Mouse (Mus musculus) intestine, embryonic 14.5 days (tissue): ENCODE measurements at regions not wholly inside any gene's neighbourhood (a gene's known extent, or its start where the extent isn't known, plus 50 kb on each side); places are given as distances from the start of the nearest gene placed in this dataset.
A peak's percentile ranks its signal among the peaks of the same experiment; 100 is the strongest.
"Not testable (repeated sequence)": the region's sequence is repeated elsewhere in the genome, so short reads cannot be mapped to it uniquely, and the experiment has no call there.

Source experiments
- ATAC-seq: fragments of 200-750 bp; cut with Nextera tagmentation; replicated peaks from 2 replicates; pipeline ENCODE4 v1.8.0; 2017; ENCODE audit warnings: low read depth, moderate number of reproducible peaks, moderate TSS enrichment, moderate library complexity; ENCODE audit not compliant: low FRiP score, low TSS enrichment
- DNase-seq: peaks from one replicate; pipeline ENCODE4 v3.0.0-alpha.2; 2018; ENCODE audit warnings: low spot score
- H3K27ac ChIP-seq: fragments of 300-500 bp; sonication (generic); 2 replicates; pipeline ENCODE4 v1.5.1; 2014; ENCODE audit warnings: low read depth, mild to moderate bottlenecking, control low read depth
- H3K27me3 ChIP-seq: fragments of 300-500 bp; sonication (generic); replicated peaks from 2 replicates; pipeline ENCODE4 v1.6.1; 2014; ENCODE audit warnings: low read length, control low read depth; ENCODE audit not compliant: control insufficient read depth, insufficient read depth
- H3K36me3 ChIP-seq: fragments of 300-500 bp; sonication (generic); 2 replicates; pipeline ENCODE4 v1.6.1; 2014; ENCODE audit warnings: low read length, control low read depth; ENCODE audit not compliant: control insufficient read depth, insufficient read depth
- H3K4me1 ChIP-seq: fragments of 300-500 bp; sonication (generic); replicated peaks from 2 replicates; pipeline ENCODE4 v1.6.1; 2014; ENCODE audit warnings: low read length, control low read depth, mixed read lengths; ENCODE audit not compliant: control insufficient read depth, insufficient read depth
- H3K4me2 ChIP-seq: fragments of 300-500 bp; sonication (generic); 2 replicates; pipeline ENCODE4 v1.6.1; 2014; ENCODE audit warnings: low read length
- H3K4me3 ChIP-seq: fragments of 300-500 bp; sonication (generic); 2 replicates; pipeline ENCODE4 v1.5.1; 2014; ENCODE audit warnings: low read depth, low read length, control low read depth, mixed read lengths
- H3K9ac ChIP-seq: fragments of 300-500 bp; sonication (generic); 2 replicates; pipeline ENCODE4 v1.6.1; 2014; ENCODE audit warnings: mild to moderate bottlenecking, low read length
- H3K9me3 ChIP-seq: fragments of 300-500 bp; sonication (generic); 2 replicates; pipeline ENCODE4 v1.6.1; 2016; ENCODE audit warnings: low read length, control low read depth; ENCODE audit not compliant: control insufficient read depth
- WGBS: fragments of 180-500 bp; shearing (Covaris S2); extraction: QIAGEN DNeasy Blood & Tissue Kit; methylation state at CpG from one replicate; pipeline ENCODE4 v1.1.7; 2014; 5-methylcytosine and 5-hydroxymethylcytosine counted together

- not testable (repeated sequence) for ATAC-seq, H3K4me2 ChIP-seq, H3K4me3 ChIP-seq, H3K27me3 ChIP-seq, DNase-seq, H3K36me3 ChIP-seq, H3K9ac ChIP-seq, H3K9me3 ChIP-seq, H3K27ac ChIP-seq, H3K4me1 ChIP-seq
- WGBS = 90% methylated on average over 3 of the region's 3 CpGs
These were observed 116.3 kb downstream of the Sox4 start for GRCm38 (mm10) chr13:28837196-28837595.

DNA sequence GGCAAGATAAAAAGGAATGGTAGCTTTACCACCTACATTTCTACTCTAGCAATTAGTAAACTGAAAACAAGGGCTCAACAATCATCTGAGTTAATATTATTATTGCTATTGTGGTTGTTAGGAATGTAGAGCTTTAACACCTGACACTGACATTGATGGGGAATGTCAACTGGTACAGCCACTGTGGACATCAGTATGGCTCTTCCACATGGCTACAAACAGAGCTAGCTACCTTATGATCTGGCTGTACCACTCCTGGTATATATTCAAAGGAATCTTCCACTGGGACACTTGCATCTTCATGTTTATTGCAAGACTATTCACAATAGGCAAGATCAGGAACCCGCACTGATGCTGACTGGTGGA, 119.8 kb downstream of the Sox4 start:
- DNase-seq (no peak), ATAC-seq (no peak)
- Histone ChIP-seq H3K27me3 (no peaks in the 10 kb centered on the region), H3K4me3 (no peak overlapping the region), H3K27ac (no peak overlapping the region), H3K4me1 (peaks cover 10% of the 10 kb centered on the region; the same call in 1 of the 2 replicates), H3K9ac (no peak overlapping the region), H3K36me3 (no peaks in the 10 kb centered on the region), H3K4me2 (no peak overlapping the region), H3K9me3 (no peaks in the 10 kb centered on the region)
- 87% methylated on average over 1 of the region's 1 CpGs for WGBS

DNA sequence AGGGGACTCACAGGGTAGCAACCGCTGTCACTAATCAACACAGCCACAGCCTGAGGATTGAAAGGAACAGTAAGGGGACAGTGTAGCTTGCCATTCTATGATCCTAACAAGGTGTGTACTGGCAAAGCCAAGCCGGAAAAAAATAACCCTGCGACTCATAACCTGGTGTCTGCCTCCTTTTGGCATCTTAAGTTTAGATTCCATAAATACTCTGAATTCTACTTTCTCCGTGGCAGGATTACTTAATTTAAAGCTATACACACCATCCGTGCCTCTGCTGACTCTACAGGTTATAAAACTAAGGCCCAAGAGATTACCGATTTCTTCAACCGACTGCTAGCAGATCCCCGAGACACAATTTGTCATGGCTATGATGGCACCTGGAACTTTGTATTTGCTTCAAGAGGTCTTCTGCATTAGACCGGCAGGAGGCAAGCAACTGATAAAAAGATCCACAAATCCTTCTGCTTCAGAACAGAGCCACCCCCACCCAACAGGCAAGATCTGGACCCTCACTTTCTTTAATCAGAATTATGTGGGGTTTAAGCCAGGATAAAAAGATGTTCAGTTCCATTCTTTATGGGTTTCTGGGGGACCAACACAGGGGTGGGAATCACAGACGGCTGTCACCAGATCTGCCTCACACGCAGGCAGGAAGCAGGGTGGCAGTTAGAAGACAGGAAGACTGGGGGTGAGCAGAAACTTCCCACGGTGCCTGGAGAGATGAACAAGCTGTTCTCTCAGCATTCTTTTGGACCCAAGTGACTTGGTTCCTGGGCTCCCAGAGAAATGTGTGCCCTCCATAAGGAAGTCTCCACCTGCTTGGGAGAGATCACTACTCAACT, 120.4 kb downstream of the Sox4 start:
- no peak overlapping the region for H3K27ac ChIP-seq
- no peaks in the 10 kb centered on the region for H3K9me3 ChIP-seq
- H3K27me3 ChIP-seq = no peaks in the 10 kb centered on the region
- H3K4me2 ChIP-seq = no peak overlapping the region
- peaks cover 10% of the 10 kb centered on the region; the same call in 1 of the 2 replicates for H3K4me1 ChIP-seq
- no peak overlapping the region for H3K9ac ChIP-seq
- no peak overlapping the region for H3K4me3 ChIP-seq
- WGBS = 47% methylated on average over 12 of the region's 12 CpGs
- no peaks in the 10 kb centered on the region for H3K36me3 ChIP-seq
- DNase-seq (peak; percentile 36), ATAC-seq (no peak)

DNA sequence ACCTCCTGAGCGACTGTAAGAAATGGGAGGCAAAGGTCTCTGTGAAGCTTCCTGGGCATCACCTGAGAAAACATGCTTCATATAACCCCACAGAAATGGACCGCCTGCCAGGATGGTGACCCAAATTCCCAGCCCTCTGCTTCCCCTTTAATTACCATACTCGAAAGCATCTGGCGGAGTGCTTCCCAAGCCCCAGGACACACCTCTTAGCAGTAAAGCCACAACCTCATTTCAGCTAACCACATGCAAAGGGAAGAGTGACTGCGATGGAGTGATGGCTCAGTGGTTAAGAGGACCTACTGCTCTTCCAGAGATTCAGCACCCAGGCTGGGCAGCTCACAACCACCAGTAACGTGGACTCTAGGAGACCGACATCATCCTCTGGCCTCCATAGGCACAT, 127.2 kb downstream of the Sox4 start:
- Histone ChIP-seq H3K9me3 (no peaks in the 10 kb centered on the region), H3K27ac (no peak overlapping the region), H3K36me3 (no peaks in the 10 kb centered on the region), H3K9ac (no peak overlapping the region), H3K4me1 (no peaks in the 10 kb centered on the region), H3K4me3 (no peak overlapping the region), H3K4me2 (no peak overlapping the region), H3K27me3 (no peaks in the 10 kb centered on the region)
- 90% methylated on average over 7 of the region's 7 CpGs for WGBS
- peak; percentile 21 for DNase-seq
- no peak for ATAC-seq

GRCm38 (mm10) chr13:28823985-28824384, 129.5 kb downstream of the Sox4 start:
- Histone ChIP-seq H3K27me3 (no peaks in the 10 kb centered on the region), H3K4me1 (no peaks in the 10 kb centered on the region), H3K4me2 (no peak overlapping the region), H3K9ac (no peak overlapping the region), H3K4me3 (no peak overlapping the region), H3K36me3 (no peaks in the 10 kb centered on the region), H3K9me3 (no peaks in the 10 kb centered on the region), H3K27ac (no peak overlapping the region)
- DNase-seq (no peak), ATAC-seq (no peak)
- WGBS = 61% methylated on average over 11 of the region's 11 CpGs

DNA sequence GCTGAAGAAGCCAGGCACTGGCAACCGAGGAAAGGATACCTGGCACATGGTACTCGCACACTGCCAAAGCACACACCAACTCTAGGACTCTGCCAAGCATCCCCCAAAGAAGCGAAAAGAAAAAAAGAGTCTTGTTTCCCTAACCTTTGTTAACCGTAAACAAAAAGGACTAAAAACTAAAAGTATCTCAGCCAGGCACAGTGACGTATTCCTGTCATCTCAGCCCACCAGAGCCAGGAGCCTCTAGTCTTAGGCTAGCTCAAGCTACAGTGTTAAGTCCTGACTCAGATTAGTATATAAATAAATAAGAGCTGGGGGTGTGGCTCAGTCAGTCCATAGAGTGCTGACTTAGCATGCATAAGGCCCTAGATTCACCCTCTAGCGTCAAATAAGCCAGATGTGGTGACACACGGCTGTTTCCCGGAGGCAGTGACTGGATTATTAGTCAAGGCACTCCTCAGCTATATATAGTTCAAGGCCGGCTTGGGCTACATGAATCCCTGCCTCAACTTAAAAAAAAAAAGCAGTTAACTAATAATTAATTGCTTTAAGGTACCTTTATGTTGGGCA, 130.1 kb downstream of the Sox4 start:
- no peak overlapping the region for H3K27ac ChIP-seq
- ATAC-seq = no peak
- H3K9me3 ChIP-seq = no peaks in the 10 kb centered on the region
- H3K4me2 ChIP-seq = no peak overlapping the region
- no peaks in the 10 kb centered on the region for H3K27me3 ChIP-seq
- no peaks in the 10 kb centered on the region for H3K36me3 ChIP-seq
- DNase-seq = no peak
- H3K4me1 ChIP-seq = no peaks in the 10 kb centered on the region
- no peak overlapping the region for H3K4me3 ChIP-seq
- WGBS = 77% methylated on average over 9 of the region's 9 CpGs
- no peak overlapping the region for H3K9ac ChIP-seq

GRCm38 (mm10) chr13:28820868-28821533, 132.5 kb downstream of the Sox4 start:
- 55% methylated on average over 15 of the region's 15 CpGs for WGBS
- no peak for DNase-seq
- H3K36me3 ChIP-seq = no peaks in the 10 kb centered on the region

GRCm38 (mm10) chr13:28814127-28814526, 139.4 kb downstream of the Sox4 start:
- WGBS = 47% methylated on average over 4 of the region's 4 CpGs
- Histone ChIP-seq H3K36me3 (no peaks in the 10 kb centered on the region), H3K4me2 (no peak overlapping the region), H3K27ac (no peak overlapping the region), H3K27me3 (no peaks in the 10 kb centered on the region), H3K4me3 (no peak overlapping the region), H3K9me3 (no peaks in the 10 kb centered on the region), H3K4me1 (peaks cover 35% of the 10 kb centered on the region), H3K9ac (no peak overlapping the region)
- ATAC-seq (no peak), DNase-seq (no peak)

More at GRCm38 (mm10) chr13:28820868-28821533, 132.5 kb downstream of the Sox4 start:
- no peak overlapping the region for H3K4me2 ChIP-seq
- no peak overlapping the region for H3K9ac ChIP-seq
- no peaks in the 10 kb centered on the region for H3K4me1 ChIP-seq
- no peaks in the 10 kb centered on the region for H3K9me3 ChIP-seq
- ATAC-seq = no peak
- no peaks in the 10 kb centered on the region for H3K27me3 ChIP-seq
- no peak overlapping the region for H3K27ac ChIP-seq
- H3K4me3 ChIP-seq = no peak overlapping the region
